Mouse (Mus musculus) retina, postnatal 7 days (tissue): ENCODE data around the gene Cgnl1.

Experiments used
- DNase-seq: peaks from one replicate; pipeline ENCODE4 v3.0.0-alpha.2; 2012; ENCODE audit warnings: low read depth, low spot score

Gene Cgnl1

DNA sequence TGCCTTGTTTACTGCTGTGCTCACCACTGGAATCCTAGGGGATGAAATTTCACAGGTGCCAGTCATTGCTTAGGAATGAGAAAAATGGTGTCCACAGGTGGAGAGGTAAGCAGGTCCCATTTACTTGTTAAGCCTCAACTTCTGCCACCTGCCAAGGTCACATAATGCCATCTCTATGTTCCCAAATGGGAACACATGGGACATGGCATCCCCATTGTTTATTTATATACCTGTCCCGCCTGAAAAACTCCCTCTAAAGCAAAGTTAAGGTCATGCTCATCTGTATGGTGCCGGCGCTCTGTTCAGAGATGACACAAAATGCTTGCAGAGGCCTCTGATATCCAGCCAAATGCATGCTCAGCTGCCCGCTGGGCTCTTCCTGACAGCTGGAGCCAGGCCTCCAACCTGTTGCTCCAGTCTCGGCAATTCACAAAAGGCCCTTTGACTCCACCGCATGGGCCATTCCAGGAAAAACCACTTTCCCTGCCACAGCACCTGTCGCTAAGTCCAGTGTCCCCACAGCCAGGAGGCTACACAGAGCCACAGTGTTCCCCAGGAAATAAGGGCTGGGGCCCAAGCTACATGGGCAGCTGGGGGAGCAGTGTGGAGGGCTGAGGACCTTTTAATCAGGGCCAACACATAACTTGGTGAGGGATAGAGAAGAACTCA, 192.4 kb downstream of the Cgnl1 start:
- no peak for DNase-seq
